12 mouse cellular contexts compared by ENCODE assay signal in the genomic region with DNA sequence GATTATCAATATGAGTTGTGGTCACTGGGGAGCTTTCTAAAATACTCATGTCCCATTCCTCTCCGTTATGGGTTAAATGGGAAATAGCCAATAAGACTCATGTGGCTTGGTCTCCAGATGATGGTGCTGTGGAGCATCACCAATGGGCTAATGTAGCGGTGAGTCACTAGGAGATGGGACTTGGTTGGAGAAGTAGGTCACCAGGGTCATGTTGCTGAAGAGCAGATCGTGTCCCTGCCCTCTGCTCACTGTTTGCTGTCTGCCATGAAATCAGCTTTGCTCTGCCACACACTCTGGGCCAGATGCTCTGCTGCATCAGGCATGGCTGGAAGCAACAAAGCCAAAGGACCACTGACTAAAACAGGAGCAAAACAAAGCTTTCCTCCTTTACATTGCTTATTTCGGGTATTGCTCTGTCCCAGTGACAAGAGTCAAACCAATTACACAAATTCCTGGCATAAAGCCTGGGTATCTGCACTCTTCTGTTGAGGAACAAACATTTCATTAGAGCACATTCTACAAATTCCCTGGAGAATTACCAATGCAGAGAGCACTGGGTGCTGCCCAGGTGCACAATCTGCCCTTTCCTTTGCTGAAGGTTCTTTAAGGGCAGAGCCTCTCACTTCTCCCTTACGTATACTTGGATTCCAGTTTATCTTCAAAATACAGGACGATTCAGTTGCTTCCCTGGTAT. TPM values are rescaled to one million over a fixed set of nuclear protein-coding genes. Genes with fewer than 3 reads are reported as not detected.
DNase-seq lines count a peak whose midpoint lies in the region; ATAC-seq and TF ChIP-seq lines count a peak whose summit lies in the region.
"Had no signal": no experiment of that assay in that cellular context is flagged by ENCODE, and none has a peak within 500 bp of the region (broad histone marks: within the 10 kb centered on the region; RNA-seq: fewer than 3 reads in every experiment).

No protein-coding gene starts in this region.

- ATAC-seq in hindbrain, embryonic 14.5 days (ENCODE audit: low FRiP score) = no peak
- ATAC-seq: forebrain, embryonic 14.5 days had no signal

- no peaks in the 10 kb centered on the region for H3K9me3 ChIP-seq in hindbrain, embryonic 14.5 days (ENCODE audit: control insufficient read depth, low read length)
- H3K9me3 ChIP-seq: embryonic facial prominence, embryonic 12.5 days; limb, embryonic 15.5 days had no signal

- DNase-seq in cerebellum, adult 8-10 months = peak; percentile 11
- no peak for DNase-seq in cerebellum, postnatal 36 days
- peak; percentile 21 to 67 for DNase-seq in kidney, adult 8-10 months
- no peak for DNase-seq in kidney, postnatal 4 days
- peak; percentile 86 for DNase-seq in lung, postnatal 25 days (ENCODE audit: low spot score)
- DNase-seq in hindbrain, embryonic 14.5 days (ENCODE audit: low spot score) = no peak
- no peak for DNase-seq in right cerebral cortex, postnatal 10 days (ENCODE audit: low spot score in 2 of 2)
- DNase-seq: midbrain, embryonic 14.5 days had no signal

- H3K4me1 ChIP-seq in cortical plate, adult 2 months (ENCODE audit: control insufficient read depth, insufficient read depth, low read length) = no peaks in the 10 kb centered on the region; the same call in 1 of the 2 replicates
- no peaks in the 10 kb centered on the region for H3K4me1 ChIP-seq in hindbrain, embryonic 14.5 days (replicated peaks; ENCODE audit: control insufficient read depth, insufficient read depth, low read length)
- H3K4me1 ChIP-seq: embryonic facial prominence, embryonic 12.5 days; limb, embryonic 15.5 days had no signal

- no peak overlapping the region for H3K27ac ChIP-seq in cortical plate, adult 2 months (ENCODE audit: insufficient read depth, low read length)
- no peak overlapping the region for H3K27ac ChIP-seq in hindbrain, embryonic 14.5 days
- H3K27ac ChIP-seq: embryonic facial prominence, embryonic 12.5 days; limb, embryonic 15.5 days had no signal

- H3K9ac ChIP-seq in hindbrain, embryonic 14.5 days = no peak overlapping the region
- H3K9ac ChIP-seq: embryonic facial prominence, embryonic 12.5 days; limb, embryonic 15.5 days had no signal

- peaks cover 4% of the 10 kb centered on the region; the same call in 1 of the 2 replicates for H3K36me3 ChIP-seq in hindbrain, embryonic 14.5 days (replicated peaks; ENCODE audit: control insufficient read depth, insufficient read depth)
- H3K36me3 ChIP-seq: embryonic facial prominence, embryonic 12.5 days had no signal

- no peaks in the 10 kb centered on the region for H3K27me3 ChIP-seq in hindbrain, embryonic 14.5 days (ENCODE audit: control insufficient read depth, insufficient read depth, low read length)
- H3K27me3 ChIP-seq: embryonic facial prominence, embryonic 12.5 days; limb, embryonic 15.5 days had no signal

- H3K4me2 ChIP-seq in hindbrain, embryonic 14.5 days (replicated peaks) = no peak overlapping the region
- H3K4me2 ChIP-seq: embryonic facial prominence, embryonic 12.5 days; limb, embryonic 15.5 days had no signal

- 0 out of 2 replicates have a peak, but pooled peaks have one; percentile 5 for TF ChIP-seq CTCF in cortical plate, adult 2 months (IDR thresholded peaks at IDR 0.05; ENCODE audit: extremely low read depth, insufficient read depth, low read length)

- WGBS in hindbrain, embryonic 14.5 days = 89% methylated on average over 6 of the region's 6 CpGs

- no peak overlapping the region for H3K4me3 ChIP-seq in cortical plate, adult 2 months (ENCODE audit: insufficient read depth, low read length)
- no peak overlapping the region for H3K4me3 ChIP-seq in hindbrain, embryonic 14.5 days (replicated peaks; ENCODE audit: low read length)
- H3K4me3 ChIP-seq: embryonic facial prominence, embryonic 12.5 days; limb, embryonic 15.5 days had no signal

- no peak for TF ChIP-seq POLR2A in cortical plate, adult 2 months (IDR thresholded peaks at IDR 0.05; ENCODE audit: extremely low read depth, insufficient read depth, low read length)

RNA-seq across cellular contexts. Expression of a gene that starts 58.8 kb away (rescaled TPM):
- polyA plus RNA-seq in cortical plate, adult 2 months (2012; rRNA removed) = 14.8 and 15.3 TPM in 2 replicates
- 23.7 and 24.5 TPM in 2 replicates for polyA plus RNA-seq in hindbrain, embryonic 14.5 days (2014; fragmentation: Nextera tagmentation; extraction: Ambion mirVana)

RNA-seq across cellular contexts. Expression of a gene that starts 59.1 kb away (rescaled TPM):
- polyA plus RNA-seq in cortical plate, adult 2 months (2012; rRNA removed) = 26.6 and 28.9 TPM in 2 replicates
- 14.4 and 14.8 TPM in 2 replicates for polyA plus RNA-seq in hindbrain, embryonic 14.5 days (2014; fragmentation: Nextera tagmentation; extraction: Ambion mirVana)

Comparison
In these comparisons a context has a peak if more than half of its experiments do, and no peak if none do; other contexts are left out.
1. DNase-seq: peak in cerebellum, adult 8-10 months (single experiment), kidney, adult 8-10 months (2 of 2) and lung, postnatal 25 days (single experiment); none in cerebellum, postnatal 36 days (0 of 2), kidney, postnatal 4 days (0 of 2), hindbrain, embryonic 14.5 days (single experiment) and right cerebral cortex, postnatal 10 days (0 of 2).